Mouse (Mus musculus) forebrain, embryonic 10.5 days (tissue): Measurements from ENCODE around the gene Cab39l. TPM values are rescaled to one million over a fixed set of nuclear protein-coding genes. Genes with fewer than 3 reads are reported as not detected.

ENCODE experiments used
- DNase-seq: peaks from one replicate; pipeline ENCODE4 v3.0.0-alpha.2; 2017; ENCODE audit warnings: low spot score; ENCODE audit errors: extremely low spot score
- H3K27ac ChIP-seq: fragments of 300-500 bp; sonication (generic); 2 replicates; pipeline ENCODE4 v1.5.1; 2016; ENCODE audit warnings: mild to moderate bottlenecking
- H3K27me3 ChIP-seq: fragments of 300-500 bp; sonication (generic); 2 replicates; pipeline ENCODE4 v1.6.1; 2016; ENCODE audit warnings: mild to moderate bottlenecking; ENCODE audit not compliant: poor library complexity, severe bottlenecking
- H3K36me3 ChIP-seq: fragments of 300-500 bp; sonication (generic); replicated peaks from 2 replicates; pipeline ENCODE4 v1.6.1; 2016; ENCODE audit warnings: mild to moderate bottlenecking, moderate library complexity
- H3K4me1 ChIP-seq: fragments of 300-500 bp; sonication (generic); 2 replicates; pipeline ENCODE4 v1.6.1; 2016
- H3K4me3 ChIP-seq: fragments of 300-500 bp; sonication (generic); 2 replicates; pipeline ENCODE4 v1.5.1; 2016; ENCODE audit warnings: mild to moderate bottlenecking, moderate library complexity
- H3K9me3 ChIP-seq: fragments of 300-500 bp; sonication (generic); 2 replicates; pipeline ENCODE4 v1.6.1; 2016; ENCODE audit warnings: mild to moderate bottlenecking, moderate library complexity
- WGBS: fragments of 180-500 bp; shearing (Covaris S2); methylation state at CpG from one replicate; pipeline ENCODE4 v1.1.7; 2016; 5-methylcytosine and 5-hydroxymethylcytosine counted together
- polyA plus RNA-seq: library from polyadenylated mRNA; unstranded; fragments of >200 nt; fragmentation: Nextera tagmentation; extraction: Ambion mirVana; gene quantifications from 2 replicates; pipeline ENCODE4 v1.2.1, GENCODE M21; 2016

The Cab39l gene
- polyA plus RNA-seq, 1 experiment from 2014 or later, result 44.5 TPM

- no peak for DNase-seq
- Histone ChIP-seq H3K9me3 (no peaks in the 10 kb centered on the region), H3K36me3 (no peaks in the 10 kb centered on the region; the same call in 1 of the 2 replicates), H3K27ac (peak overlapping the region; percentile 31; the same call in 1 of the 2 replicates), H3K4me1 (peaks cover 12% of the 10 kb centered on the region), H3K4me3 (no peak overlapping the region), H3K27me3 (no peaks in the 10 kb centered on the region)
- WGBS, result 85% methylated on average over 2 of the region's 2 CpGs
Observed at GRCm38 (mm10) chr14:59550841-59551240, 110.1 kb downstream of the Cab39l start.

GRCm38 (mm10) chr14:59551956-59552355, 111.2 kb downstream of the Cab39l start:
- Histone ChIP-seq H3K4me3 (no peak overlapping the region), H3K9me3 (no peaks in the 10 kb centered on the region), H3K27ac (no peak overlapping the region), H3K36me3 (no peaks in the 10 kb centered on the region; the same call in 1 of the 2 replicates), H3K27me3 (no peaks in the 10 kb centered on the region), H3K4me1 (peaks cover 12% of the 10 kb centered on the region)
- WGBS, result 82% methylated on average over 8 of the region's 8 CpGs
- no peak for DNase-seq

GRCm38 (mm10) chr14:59554025-59554424, 113.3 kb downstream of the Cab39l start:
- 79% methylated on average over 5 of the region's 5 CpGs for WGBS
- DNase-seq, result no peak
- no peak overlapping the region for H3K4me3 ChIP-seq
- H3K27me3 ChIP-seq, result no peaks in the 10 kb centered on the region
- H3K9me3 ChIP-seq, result no peaks in the 10 kb centered on the region
- H3K27ac ChIP-seq, result no peak overlapping the region
- H3K4me1 ChIP-seq, result peaks cover 8% of the 10 kb centered on the region; the same call in 1 of the 2 replicates
- no peaks in the 10 kb centered on the region; the same call in 1 of the 2 replicates for H3K36me3 ChIP-seq

- Histone ChIP-seq H3K4me3 (no peak overlapping the region), H3K27ac (no peak overlapping the region), H3K36me3 (no peaks in the 10 kb centered on the region), H3K4me1 (peaks cover 8% of the 10 kb centered on the region; the same call in 1 of the 2 replicates), H3K27me3 (no peaks in the 10 kb centered on the region), H3K9me3 (no peaks in the 10 kb centered on the region)
- no peak for DNase-seq
- 87% methylated on average over 8 of the region's 8 CpGs for WGBS
Observed at GRCm38 (mm10) chr14:59555018-59555417, 114.2 kb downstream of the Cab39l start.

- H3K27ac ChIP-seq, result no peak overlapping the region
- peak; percentile 75 for DNase-seq
- 58% methylated on average over 13 of the region's 13 CpGs for WGBS
- no peaks in the 10 kb centered on the region for H3K9me3 ChIP-seq
- H3K36me3 ChIP-seq, result no peaks in the 10 kb centered on the region
- no peak overlapping the region for H3K4me3 ChIP-seq
- peaks cover 8% of the 10 kb centered on the region; the same call in 1 of the 2 replicates for H3K4me1 ChIP-seq
- H3K27me3 ChIP-seq, result no peaks in the 10 kb centered on the region
Observed at GRCm38 (mm10) chr14:59555928-59556531, 115.3 kb downstream of the Cab39l start.

GRCm38 (mm10) chr14:59557071-59557470, 116.3 kb downstream of the Cab39l start:
- Histone ChIP-seq H3K27ac (no peak overlapping the region), H3K4me1 (no peaks in the 10 kb centered on the region; the same call in 1 of the 2 replicates), H3K9me3 (no peaks in the 10 kb centered on the region), H3K36me3 (no peaks in the 10 kb centered on the region), H3K27me3 (no peaks in the 10 kb centered on the region), H3K4me3 (no peak overlapping the region)
- DNase-seq, result no peak
- 76% methylated on average over 4 of the region's 4 CpGs for WGBS

GRCm38 (mm10) chr14:59557886-59558285, 117.1 kb downstream of the Cab39l start:
- Histone ChIP-seq H3K9me3 (no peaks in the 10 kb centered on the region), H3K36me3 (no peaks in the 10 kb centered on the region), H3K4me1 (no peaks in the 10 kb centered on the region), H3K4me3 (no peak overlapping the region), H3K27ac (no peak overlapping the region), H3K27me3 (no peaks in the 10 kb centered on the region)
- WGBS, result 57% methylated on average over 1 of the region's 1 CpGs
- DNase-seq, result no peak

- no peak overlapping the region for H3K4me3 ChIP-seq
- peaks cover 24% of the 10 kb centered on the region for H3K36me3 ChIP-seq
- 92% methylated on average over 6 of the region's 6 CpGs for WGBS
- no peak overlapping the region for H3K27ac ChIP-seq
- no peak for DNase-seq
- no peaks in the 10 kb centered on the region for H3K4me1 ChIP-seq
- H3K27me3 ChIP-seq, result no peaks in the 10 kb centered on the region
- H3K9me3 ChIP-seq, result no peaks in the 10 kb centered on the region
Observed at GRCm38 (mm10) chr14:59566756-59567155, 126.0 kb downstream of the Cab39l start.

- Histone ChIP-seq H3K9me3 (no peaks in the 10 kb centered on the region), H3K27ac (no peak overlapping the region), H3K27me3 (no peaks in the 10 kb centered on the region), H3K36me3 (peaks cover 42% of the 10 kb centered on the region), H3K4me1 (no peaks in the 10 kb centered on the region), H3K4me3 (no peak overlapping the region)
- no peak for DNase-seq
- WGBS, result 90% methylated on average over 5 of the region's 5 CpGs
Observed at GRCm38 (mm10) chr14:59576385-59576784, 135.6 kb downstream of the Cab39l start.

- Histone ChIP-seq H3K27me3 (no peaks in the 10 kb centered on the region), H3K4me3 (no peak overlapping the region), H3K36me3 (peaks cover 57% of the 10 kb centered on the region), H3K4me1 (no peaks in the 10 kb centered on the region), H3K9me3 (no peaks in the 10 kb centered on the region), H3K27ac (no peak overlapping the region)
- no peak for DNase-seq
- WGBS, result 73% methylated on average over 1 of the region's 1 CpGs
Observed at GRCm38 (mm10) chr14:59590614-59591013, 149.8 kb downstream of the Cab39l start.

- peaks cover 5% of the 10 kb centered on the region for H3K4me1 ChIP-seq
- no peaks in the 10 kb centered on the region for H3K27me3 ChIP-seq
- peaks cover 44% of the 10 kb centered on the region for H3K36me3 ChIP-seq
- no peak for DNase-seq
- H3K27ac ChIP-seq, result no peak overlapping the region
- 78% methylated on average over 8 of the region's 8 CpGs for WGBS
- no peaks in the 10 kb centered on the region for H3K9me3 ChIP-seq
- H3K4me3 ChIP-seq, result no peak overlapping the region
Observed at GRCm38 (mm10) chr14:59591901-59592300, 151.1 kb downstream of the Cab39l start.

GRCm38 (mm10) chr14:59592593-59592992, 151.8 kb downstream of the Cab39l start:
- Histone ChIP-seq H3K4me1 (peaks cover 10% of the 10 kb centered on the region), H3K4me3 (no peak overlapping the region), H3K27ac (no peak overlapping the region), H3K9me3 (no peaks in the 10 kb centered on the region), H3K36me3 (peaks cover 41% of the 10 kb centered on the region), H3K27me3 (no peaks in the 10 kb centered on the region)
- DNase-seq, result no peak
- 94% methylated on average over 3 of the region's 3 CpGs for WGBS

- H3K27me3 ChIP-seq, result no peaks in the 10 kb centered on the region
- H3K36me3 ChIP-seq, result peaks cover 19% of the 10 kb centered on the region
- H3K9me3 ChIP-seq, result no peaks in the 10 kb centered on the region
- 94% methylated on average over 3 of the region's 3 CpGs for WGBS
- DNase-seq, result no peak
- no peak overlapping the region for H3K27ac ChIP-seq
- H3K4me3 ChIP-seq, result no peak overlapping the region
- H3K4me1 ChIP-seq, result peaks cover 15% of the 10 kb centered on the region
Observed at GRCm38 (mm10) chr14:59594988-59595387, 154.2 kb downstream of the Cab39l start.
